Mouse (Mus musculus) MEL (cell line): ENCODE results near the gene Svs6. TPM values are rescaled to one million over a fixed set of nuclear protein-coding genes. Genes with fewer than 3 reads are reported as not detected.
"Not testable (repeated sequence)": the region's sequence is repeated elsewhere in the genome, so short reads cannot be mapped to it uniquely, and the experiment has no call there.

Source experiments
- DNase-seq: peaks from one replicate; pipeline ENCODE4 v3.0.0; 2011; ENCODE audit warnings: low read depth, low spot score
- H3K27ac ChIP-seq: 2 replicates; pipeline ENCODE4 v1.5.1; 2012; ENCODE audit warnings: low read depth, mild to moderate bottlenecking, control low read depth, low read length, moderate library complexity; ENCODE audit not compliant: control insufficient read depth
- H3K27me3 ChIP-seq, 2 experiments: fragments of 150-350 bp in 1 of 2; sonication (generic) in 1 of 2; 2 replicates each; pipeline ENCODE4 v1.6.1; 2012; ENCODE audit warnings: low read length in 2 of 2, mild to moderate bottlenecking in 2 of 2, improper control_type of control experiment in 1 of 2, moderate library complexity in 1 of 2; ENCODE audit not compliant: insufficient read depth in 2 of 2, control insufficient read depth in 1 of 2
- H3K36me3 ChIP-seq, 2 experiments: 2 replicates each; pipeline ENCODE4 v1.6.1; 2012 to 2014; ENCODE audit warnings: low read length in 2 of 2, improper control_type of control experiment in 1 of 2, inconsistent platforms in 1 of 2, mild to moderate bottlenecking in 1 of 2; ENCODE audit not compliant: insufficient read depth in 2 of 2, control insufficient read depth in 1 of 2
- H3K4me1 ChIP-seq, 2 experiments: fragments of 150-350 bp in 1 of 2; sonication (generic) in 1 of 2; 2 replicates each; pipeline ENCODE4 v1.6.1; 2012; ENCODE audit warnings: low read length in 2 of 2, improper control_type of control experiment in 1 of 2, mild to moderate bottlenecking in 1 of 2; ENCODE audit not compliant: insufficient read depth in 2 of 2, control insufficient read depth in 1 of 2
- H3K4me3 ChIP-seq, 2 experiments: fragments of 150-350 bp in 1 of 2; sonication (generic) in 1 of 2; 2 replicates each; pipeline ENCODE4 v1.5.1; 2012; ENCODE audit warnings: low read depth in 2 of 2, low read length in 2 of 2, mild to moderate bottlenecking in 2 of 2, moderate library complexity in 2 of 2, control low read depth in 1 of 2, improper control_type of control experiment in 1 of 2; ENCODE audit not compliant: control insufficient read depth in 1 of 2, insufficient read depth in 1 of 2
- H3K79me2 ChIP-seq: 2 replicates; pipeline ENCODE4 v1.6.1; 2012; ENCODE audit warnings: mild to moderate bottlenecking, low read length, moderate library complexity; ENCODE audit not compliant: control insufficient read depth, poor library complexity, insufficient read depth
- H3K9ac ChIP-seq: 2 replicates; pipeline ENCODE4 v1.6.1; 2012; ENCODE audit warnings: low read depth, mild to moderate bottlenecking, control low read depth, low read length, moderate library complexity; ENCODE audit not compliant: control insufficient read depth, poor library complexity, severe bottlenecking
- H3K9me3 ChIP-seq: fragments of 150-350 bp; sonication (generic); replicated peaks from 2 replicates; pipeline ENCODE4 v1.6.1; 2012; ENCODE audit warnings: mild to moderate bottlenecking, low read length, improper control_type of control experiment, moderate library complexity; ENCODE audit not compliant: insufficient read depth
- CHD1 ChIP-seq: IDR thresholded peaks from 2 replicates; pipeline ENCODE4 v1.6.1; 2012; ENCODE audit warnings: low read depth, mild to moderate bottlenecking, inconsistent platforms, low read length, improper control_type of control experiment
- CTCF ChIP-seq, 3 experiments: IDR thresholded peaks in 2 of 3; conservative IDR thresholded peaks in 1 of 3; 2 replicates each; pipeline ENCODE4 v1.5.1; 2011 to 2012; ENCODE audit warnings: low read length in 3 of 3, low read depth in 2 of 3, mild to moderate bottlenecking in 2 of 3, improper control_type of control experiment in 1 of 3, inconsistent platforms in 1 of 3, mixed read lengths in 1 of 3, moderate library complexity in 1 of 3; ENCODE audit not compliant: control insufficient read depth in 1 of 3, insufficient read depth in 1 of 3, poor library complexity in 1 of 3, severe bottlenecking in 1 of 3
- GABPA ChIP-seq: IDR thresholded peaks from 2 replicates; pipeline ENCODE4 v1.6.1; 2012; ENCODE audit warnings: low read depth, mild to moderate bottlenecking, inconsistent platforms, low read length, improper control_type of control experiment, moderate library complexity
- MXI1 ChIP-seq: IDR thresholded peaks from 2 replicates; pipeline ENCODE4 v1.6.1; 2011; ENCODE audit warnings: mild to moderate bottlenecking, low read depth, low read length, improper control_type of control experiment
- POLR2AphosphoS5 ChIP-seq: IDR thresholded peaks from 2 replicates; pipeline ENCODE4 v1.6.1; 2012; ENCODE audit warnings: low read depth, borderline replicate concordance, mild to moderate bottlenecking, inconsistent platforms, low read length, moderate library complexity, mixed read lengths
- RAD21 ChIP-seq: IDR thresholded peaks from 2 replicates; pipeline ENCODE4 v1.6.1; 2011; ENCODE audit warnings: mild to moderate bottlenecking, low read depth, low read length, improper control_type of control experiment
- polyA plus RNA-seq, 2 experiments: library from polyadenylated mRNA; stranded (reverse) in 1 of 2; unstranded in 1 of 2; fragments of >175 nt in 1 of 2; fragments of >200 nt in 1 of 2; gene quantifications; 2 replicates each; pipeline versions ENCODE4 v1.2.1 to v1.2.4; 2012; ENCODE audit warnings: low replicate concordance in 2 of 2, low read depth in 1 of 2; ENCODE audit not compliant: insufficient read length in 2 of 2, insufficient read depth in 1 of 2, missing spikeins in 1 of 2
- total RNA-seq: library from RNA; depleted of rRNA; stranded (reverse); fragments of 300-350 nt; gene quantifications from 2 replicates; pipeline ENCODE4 v1.2.3, GENCODE M21; 2012

Gene Svs6
- total and polyA plus RNA-seq, 3 experiments = not detected

- H3K9me3 ChIP-seq, H3K4me1 ChIP-seq, H3K79me2 ChIP-seq, H3K27ac ChIP-seq, H3K4me3 ChIP-seq, H3K36me3 ChIP-seq, H3K9ac ChIP-seq, H3K27me3 ChIP-seq, DNase-seq: not testable (repeated sequence)
Observed at GRCm38 (mm10) chr2:164315460-164315859, 1.1 kb upstream of the Svs6 start.

- no peak overlapping the region for H3K27ac ChIP-seq
- no peak overlapping the region for H3K4me3 ChIP-seq
- peaks cover 2 to 4% of the 10 kb centered on the region in 2 experiments; a peak in 3 of 4 replicates for H3K27me3 ChIP-seq
- DNase-seq = no peak
- no peak for TF ChIP-seq CHD1
- no peak for TF ChIP-seq MXI1
- TF ChIP-seq POLR2AphosphoS5 = no peak
- no peak for TF ChIP-seq GABPA
- TF ChIP-seq CTCF (IDR thresholded peaks at IDR 0.05 in 2 of 3, conservative IDR thresholded peaks at IDR 0.05 in 1 of 3; ENCODE audit: control insufficient read depth in 1 of 3, insufficient read depth in 1 of 3, low read depth in 2 of 3, low read length in 3 of 3, poor library complexity in 1 of 3, severe bottlenecking in 1 of 3) = no peak
- H3K9me3 ChIP-seq = no peaks in the 10 kb centered on the region
- no peaks in the 10 kb centered on the region for H3K4me1 ChIP-seq
- no peaks in the 10 kb centered on the region for H3K36me3 ChIP-seq
- no peak overlapping the region for H3K9ac ChIP-seq
- H3K79me2 ChIP-seq = no peaks in the 10 kb centered on the region
Observed at GRCm38 (mm10) chr2:164320983-164321382, 4.4 kb downstream of the Svs6 start.

GRCm38 (mm10) chr2:164332440-164332839 is 15.9 kb downstream of the Svs6 start, which contains the start of gene Svs5:
Gene Svs5 (plus strand): TSS chr2:164332740.
- not testable (repeated sequence) for H3K4me3 ChIP-seq, H3K4me1 ChIP-seq, H3K9me3 ChIP-seq, H3K79me2 ChIP-seq, H3K36me3 ChIP-seq, DNase-seq, H3K27ac ChIP-seq, H3K9ac ChIP-seq
- peaks cover 3 to 19% of the 10 kb centered on the region in 2 experiments for H3K27me3 ChIP-seq

GRCm38 (mm10) chr2:164343732-164344131 is 27.2 kb downstream of the Svs6 start:
- not testable (repeated sequence) for H3K9me3 ChIP-seq, H3K4me1 ChIP-seq, H3K27ac ChIP-seq, H3K9ac ChIP-seq, H3K27me3 ChIP-seq, H3K36me3 ChIP-seq, DNase-seq, H3K4me3 ChIP-seq, H3K79me2 ChIP-seq
- peak; percentile 20 for TF ChIP-seq RAD21
- TF ChIP-seq CTCF (IDR thresholded peaks at IDR 0.05 in 2 of 3, conservative IDR thresholded peaks at IDR 0.05 in 1 of 3; ENCODE audit: control insufficient read depth in 1 of 3, insufficient read depth in 1 of 3, low read depth in 2 of 3, low read length in 3 of 3, poor library complexity in 1 of 3, severe bottlenecking in 1 of 3) = peak; percentile 10 to 33 (median 11); a peak in 2 of 6 replicates
